Mouse (Mus musculus): Measurements from ENCODE around the gene Ttc28.

DNA sequence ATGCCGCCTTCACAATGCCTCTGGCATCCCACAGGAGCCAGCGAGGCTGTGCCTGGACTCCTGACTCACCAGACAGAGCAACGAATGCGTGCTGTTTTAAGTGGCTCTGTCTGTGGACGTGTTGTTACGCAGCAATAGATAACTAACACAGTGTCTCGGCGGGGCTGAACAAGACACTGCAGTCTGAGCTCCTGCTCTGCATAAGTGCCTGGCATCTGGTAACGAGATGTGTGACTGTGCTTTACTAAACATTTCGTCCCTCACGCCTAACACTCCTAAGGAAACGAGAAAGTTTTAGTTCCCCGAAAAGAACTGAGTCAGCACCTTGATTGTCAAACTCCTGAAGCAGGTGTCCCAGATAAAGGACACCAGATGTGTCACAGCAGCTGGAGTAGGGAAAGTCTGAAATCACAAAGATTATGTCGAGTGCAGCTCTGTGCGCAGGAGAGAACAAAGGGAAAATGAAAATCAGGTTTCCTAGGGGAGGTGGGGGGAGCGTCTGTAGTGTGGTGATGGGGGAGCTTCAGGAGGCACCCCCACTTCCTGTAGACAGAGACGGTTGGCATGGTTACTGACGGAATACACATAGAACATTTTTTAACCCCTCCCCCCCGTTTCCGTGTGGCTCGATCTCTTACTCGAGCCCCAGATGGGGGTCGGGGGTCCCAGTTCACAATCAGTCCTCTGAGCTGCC is 280.2 kb downstream of the Ttc28 start:
- no peak for TF ChIP-seq GATA1 (IDR thresholded peaks at IDR 0.05; ENCODE audit: low read length)
- no peak for TF ChIP-seq TAL1 (IDR thresholded peaks at IDR 0.05; ENCODE audit: low read length)

Measured in erythroblast, embryonic 14.5 days (primary cell).